Mouse (Mus musculus): ENCODE results near the gene Cdk5r2. TPM values are rescaled to one million over a fixed set of nuclear protein-coding genes. Genes with fewer than 3 reads are reported as not detected.
"Not testable (repeated sequence)": the region's sequence is repeated elsewhere in the genome, so short reads cannot be mapped to it uniquely, and the experiment has no call there.

The Cdk5r2 gene
- polyA plus RNA-seq (2015; fragmentation: Nextera tagmentation; extraction: Ambion mirVana): 0.18 TPM in 2 replicates

DNA sequence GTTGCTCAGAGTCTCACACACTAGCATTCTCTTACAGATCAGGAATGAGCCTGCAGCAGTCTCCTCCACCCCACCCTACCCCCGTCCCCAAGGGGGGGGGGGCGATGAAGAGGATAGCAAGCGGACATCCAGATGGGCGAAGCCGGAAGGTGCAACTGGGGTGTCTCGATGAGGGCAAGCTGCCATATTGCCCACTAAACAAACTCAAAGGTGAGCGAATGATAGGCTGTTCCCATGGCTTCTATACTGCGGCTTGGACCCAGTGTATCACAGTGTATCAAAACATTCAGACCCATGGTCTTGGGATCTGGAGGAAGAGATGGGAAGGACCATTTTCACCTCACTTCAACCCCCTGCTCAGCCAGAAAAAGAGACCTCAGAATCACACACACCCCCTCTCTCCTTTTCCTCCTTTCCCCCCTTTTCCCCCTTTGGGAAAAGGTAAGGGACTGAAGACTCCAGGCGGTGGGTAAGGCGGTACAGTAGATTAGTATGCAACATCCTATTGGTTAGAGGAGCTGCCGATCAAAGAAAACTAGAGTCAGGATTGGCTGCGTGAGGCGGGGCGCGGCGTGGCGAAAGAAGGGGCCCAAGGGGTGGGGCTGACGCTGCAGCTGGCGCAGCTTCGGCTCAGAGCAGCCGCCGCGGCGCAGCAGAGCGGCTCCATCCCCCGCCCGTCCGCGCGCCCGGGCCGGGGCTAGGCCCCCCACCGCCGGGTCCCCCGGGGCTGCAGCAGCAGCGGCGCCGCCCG is at the start of gene Cdk5r2:
Cdk5r2 (plus strand) TSS at position 629 of the 751 bp plus-strand sequence.
- Histone ChIP-seq H3K4me1 (peaks cover 26% of the 10 kb centered on the region), H3K9me3 (no peaks in the 10 kb centered on the region), H3K36me3 (no peaks in the 10 kb centered on the region), H3K27ac (no peak within 1 kb of the TSS), H3K27me3 (replicated peaks) (peaks cover 95% of the 10 kb centered on the region), H3K4me3 (replicated peaks) (peak within 1 kb of the TSS; percentile 64), H3K4me2 (peak within 1 kb of the TSS; percentile 99), H3K9ac (peak within 1 kb of the TSS; percentile 41)
- ATAC-seq (ENCODE audit: insufficient read depth, low FRiP score, low read depth): peak; percentile 83; the same call in 1 of the 2 replicates
- WGBS: 2% methylated on average over 38 of the region's 39 CpGs

- 19% methylated on average over 4 of the region's 4 CpGs for WGBS
- H3K4me2 ChIP-seq: no peak overlapping the region
Observed at GRCm38 (mm10) chr1:74805340-74805835, 49.3 kb upstream of the Cdk5r2 start.

GRCm38 (mm10) chr1:74805843-74806242 is 48.9 kb upstream of the Cdk5r2 start:
- Histone ChIP-seq H3K9me3 (no peaks in the 10 kb centered on the region), H3K27me3 (replicated peaks) (peaks cover 83% of the 10 kb centered on the region), H3K27ac (no peak overlapping the region), H3K9ac (no peak overlapping the region), H3K4me3 (replicated peaks) (no peak overlapping the region), H3K4me1 (peaks cover 40% of the 10 kb centered on the region), H3K36me3 (no peaks in the 10 kb centered on the region), H3K4me2 (no peak overlapping the region)
- ATAC-seq (ENCODE audit: insufficient read depth, low FRiP score, low read depth): no peak
- WGBS: 26% methylated on average over 5 of the region's 5 CpGs

More at GRCm38 (mm10) chr1:74805340-74805835, 49.3 kb upstream of the Cdk5r2 start:
- peaks cover 43% of the 10 kb centered on the region for H3K4me1 ChIP-seq
- ATAC-seq (ENCODE audit: insufficient read depth, low FRiP score, low read depth): no peak
- no peak overlapping the region for H3K4me3 ChIP-seq (replicated peaks)
- peaks cover 87% of the 10 kb centered on the region for H3K27me3 ChIP-seq (replicated peaks)
- H3K9me3 ChIP-seq: no peaks in the 10 kb centered on the region
- H3K9ac ChIP-seq: no peak overlapping the region
- H3K27ac ChIP-seq: no peak overlapping the region
- H3K36me3 ChIP-seq: no peaks in the 10 kb centered on the region

- peak overlapping the region; percentile 44 for H3K4me2 ChIP-seq
- under 1% methylated on average over 38 of the region's 38 CpGs for whole genome bisulfite sequencing
- ATAC-seq (ENCODE audit: insufficient read depth, low FRiP score, low read depth): no peak
Observed at GRCm38 (mm10) chr1:74806360-74807311, 48.1 kb upstream of the Cdk5r2 start.

GRCm38 (mm10) chr1:74807551-74808071 is 47.1 kb upstream of the Cdk5r2 start:
- Histone ChIP-seq H3K27ac (no peak overlapping the region), H3K27me3 (replicated peaks) (peaks cover 68% of the 10 kb centered on the region), H3K4me1 (peaks cover 37% of the 10 kb centered on the region), H3K9me3 (no peaks in the 10 kb centered on the region), H3K36me3 (no peaks in the 10 kb centered on the region), H3K4me2 (peak overlapping the region; percentile 44), H3K4me3 (replicated peaks) (no peak overlapping the region), H3K9ac (no peak overlapping the region)
- no peak for ATAC-seq (ENCODE audit: insufficient read depth, low FRiP score, low read depth)
- WGBS: 13% methylated on average over 23 of the region's 23 CpGs

More at GRCm38 (mm10) chr1:74806360-74807311, 48.1 kb upstream of the Cdk5r2 start:
- Histone ChIP-seq H3K36me3 (no peaks in the 10 kb centered on the region), H3K9me3 (no peaks in the 10 kb centered on the region), H3K4me3 (replicated peaks) (peak overlapping the region; percentile 16), H3K4me1 (peaks cover 37% of the 10 kb centered on the region), H3K27me3 (replicated peaks) (peaks cover 77% of the 10 kb centered on the region), H3K27ac (no peak overlapping the region), H3K9ac (no peak overlapping the region)

DNA sequence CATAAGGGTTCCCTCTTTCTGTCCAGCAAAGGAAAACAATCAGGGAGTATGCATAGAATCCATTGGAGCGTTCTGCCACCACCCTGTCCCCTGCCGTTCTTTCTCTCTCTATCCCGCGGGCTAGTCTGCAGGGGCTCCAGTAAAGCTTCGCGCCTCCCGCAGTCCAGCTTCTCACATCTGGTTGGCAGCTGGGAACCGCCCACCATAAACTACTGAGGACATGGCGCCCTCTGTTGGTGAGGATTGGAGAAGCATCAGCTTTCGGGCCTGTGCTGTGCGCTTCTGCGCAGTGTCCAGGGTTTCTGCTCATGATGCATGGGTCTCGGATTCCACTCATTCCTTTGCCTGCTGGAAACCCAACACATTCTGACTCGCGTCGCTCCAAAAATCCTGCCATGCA is 46.7 kb upstream of the Cdk5r2 start:
- ATAC-seq (ENCODE audit: insufficient read depth, low FRiP score, low read depth): peak; percentile 79; the same call in 1 of the 2 replicates
- H3K4me3 ChIP-seq (replicated peaks): peak overlapping the region; percentile 26
- H3K9me3 ChIP-seq: no peaks in the 10 kb centered on the region
- H3K36me3 ChIP-seq: no peaks in the 10 kb centered on the region
- peak overlapping the region; percentile 44 for H3K4me2 ChIP-seq
- no peak overlapping the region for H3K27ac ChIP-seq
- peaks cover 33% of the 10 kb centered on the region for H3K4me1 ChIP-seq
- peaks cover 63% of the 10 kb centered on the region for H3K27me3 ChIP-seq (replicated peaks)
- no peak overlapping the region for H3K9ac ChIP-seq
- WGBS: under 1% methylated on average over 16 of the region's 16 CpGs

DNA sequence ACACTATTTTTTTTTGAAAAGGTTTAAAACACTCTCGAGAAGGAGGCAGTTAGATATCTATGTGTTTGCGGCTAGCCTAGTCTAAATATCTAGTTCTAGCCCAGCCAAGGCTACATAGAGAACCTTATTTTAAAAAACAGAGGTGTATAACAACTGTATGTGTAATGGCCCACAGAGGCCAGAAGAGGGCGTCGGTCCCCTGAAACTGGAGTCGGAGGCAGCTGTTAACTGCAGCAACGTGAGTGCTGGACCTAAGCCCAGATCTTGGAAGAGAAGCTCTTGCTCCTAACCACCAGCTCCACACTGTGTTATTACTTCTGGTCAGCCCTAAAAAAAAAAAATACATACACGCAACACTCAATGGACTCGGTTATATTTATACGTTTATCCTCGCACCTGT is 45.7 kb upstream of the Cdk5r2 start:
- Histone ChIP-seq H3K27ac (no peak overlapping the region), H3K4me1 (peaks cover 23% of the 10 kb centered on the region), H3K36me3 (no peaks in the 10 kb centered on the region), H3K27me3 (replicated peaks) (peaks cover 54% of the 10 kb centered on the region), H3K9ac (no peak overlapping the region), H3K4me2 (no peak overlapping the region), H3K9me3 (no peaks in the 10 kb centered on the region), H3K4me3 (replicated peaks) (no peak overlapping the region)
- 48% methylated on average over 10 of the region's 10 CpGs for WGBS
- no peak for ATAC-seq (ENCODE audit: insufficient read depth, low FRiP score, low read depth)

DNA sequence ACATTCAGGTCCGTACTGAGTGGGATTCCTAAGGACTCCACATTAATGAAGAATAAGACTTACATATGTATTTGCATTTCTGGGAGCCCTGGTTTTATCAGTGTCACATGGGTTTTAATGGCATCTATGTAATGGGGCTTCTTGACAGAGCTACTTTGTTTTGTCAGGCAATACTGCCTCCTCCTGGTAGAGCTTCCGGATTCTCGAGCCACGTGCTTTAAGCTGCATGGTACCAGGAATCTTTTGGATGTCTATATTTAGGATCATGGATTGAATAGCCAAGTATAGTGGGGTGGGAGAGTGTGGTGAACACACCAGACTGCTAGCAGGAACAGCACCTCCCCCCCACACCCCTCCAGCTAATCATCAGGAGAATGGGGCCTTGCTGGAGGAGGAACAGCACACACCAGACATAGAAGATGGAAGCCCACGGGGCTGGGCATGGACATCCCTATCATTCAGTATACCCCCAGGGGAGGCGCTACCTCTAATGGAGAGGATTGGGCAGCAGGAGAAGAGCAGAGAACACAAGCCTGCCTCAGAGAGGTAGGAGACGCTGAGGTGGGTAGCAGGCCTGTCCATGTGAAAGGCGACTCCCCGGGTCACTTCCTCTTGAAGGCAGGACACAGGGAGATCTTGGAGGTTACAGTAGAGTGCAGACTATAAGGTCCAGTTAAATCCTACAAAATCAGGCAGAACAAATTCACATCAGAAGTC is 39.6 kb upstream of the Cdk5r2 start:
- Histone ChIP-seq H3K27me3 (replicated peaks) (no peaks in the 10 kb centered on the region), H3K9ac (no peak overlapping the region), H3K4me2 (no peak overlapping the region), H3K36me3 (no peaks in the 10 kb centered on the region), H3K4me3 (replicated peaks) (no peak overlapping the region), H3K9me3 (no peaks in the 10 kb centered on the region), H3K27ac (no peak overlapping the region), H3K4me1 (no peaks in the 10 kb centered on the region)
- no peak for ATAC-seq (ENCODE audit: insufficient read depth, low FRiP score, low read depth)
- WGBS: 73% methylated on average over 9 of the region's 9 CpGs

GRCm38 (mm10) chr1:74815965-74816364 is 38.8 kb upstream of the Cdk5r2 start:
- not testable (repeated sequence) for ATAC-seq (ENCODE audit: insufficient read depth, low FRiP score, low read depth); H3K4me3 ChIP-seq (replicated peaks); H3K36me3 ChIP-seq; H3K27ac ChIP-seq; H3K4me2 ChIP-seq; H3K9me3 ChIP-seq; H3K4me1 ChIP-seq; H3K27me3 ChIP-seq (replicated peaks); H3K9ac ChIP-seq
- WGBS: 87% methylated on average over 6 of the region's 6 CpGs

- H3K9me3 ChIP-seq: no peaks in the 10 kb centered on the region
- WGBS: 7% methylated on average over 38 of the region's 38 CpGs
- no peaks in the 10 kb centered on the region for H3K4me1 ChIP-seq
- ATAC-seq (ENCODE audit: insufficient read depth, low FRiP score, low read depth): peak; percentile 81
- no peaks in the 10 kb centered on the region for H3K36me3 ChIP-seq
- H3K4me2 ChIP-seq: peak overlapping the region; percentile 65
- H3K27ac ChIP-seq: peak overlapping the region; percentile 92
- H3K9ac ChIP-seq: peak overlapping the region; percentile 76
- no peaks in the 10 kb centered on the region for H3K27me3 ChIP-seq (replicated peaks)
- H3K4me3 ChIP-seq (replicated peaks): peak overlapping the region; percentile 77
Observed at GRCm38 (mm10) chr1:74816612-74817199, 38.0 kb upstream of the Cdk5r2 start.

GRCm38 (mm10) chr1:74817219-74817618 is 37.5 kb upstream of the Cdk5r2 start:
- H3K9me3 ChIP-seq: no peaks in the 10 kb centered on the region
- peak overlapping the region; percentile 92 for H3K27ac ChIP-seq
- peak overlapping the region; percentile 65 for H3K4me2 ChIP-seq
- H3K4me1 ChIP-seq: no peaks in the 10 kb centered on the region
- no peak for ATAC-seq (ENCODE audit: insufficient read depth, low FRiP score, low read depth)
- H3K27me3 ChIP-seq (replicated peaks): no peaks in the 10 kb centered on the region
- no peaks in the 10 kb centered on the region for H3K36me3 ChIP-seq
- H3K9ac ChIP-seq: peak overlapping the region; percentile 76
- 11% methylated on average over 14 of the region's 14 CpGs for WGBS
- peak overlapping the region; percentile 77 for H3K4me3 ChIP-seq (replicated peaks)
